Mouse (Mus musculus) spleen, adult 2 months (tissue): Measurements from ENCODE around the gene Stk11ip.

ENCODE experiments used
- CTCF ChIP-seq: fragments of 200-500 bp; IDR thresholded peaks from 2 replicates; pipeline ENCODE4 v1.5.1; 2011; ENCODE audit warnings: mild to moderate bottlenecking, inconsistent platforms; ENCODE audit not compliant: insufficient read depth, insufficient read length, insufficient replicate concordance; ENCODE audit errors: extremely low read depth
- POLR2A ChIP-seq: fragments of 200-500 bp; IDR thresholded peaks from 2 replicates; pipeline ENCODE4 v1.6.1; 2011; ENCODE audit warnings: low read depth, low read length, inconsistent platforms

- no peak for TF ChIP-seq POLR2A
- TF ChIP-seq CTCF = peak; percentile 74
Measured at GRCm38 (mm10) chr1:75477264-75477965, 43.9 kb upstream of the Stk11ip start.
